23 mouse cellular contexts compared by ENCODE assay signal in genomic region chr1:58735962-58736361, GRCm38 (mm10). TPM values are rescaled to one million over a fixed set of nuclear protein-coding genes. Genes with fewer than 3 reads are reported as not detected.
DNase-seq lines count a peak whose midpoint lies in the region; ATAC-seq lines count a peak whose summit lies in the region.
"Had no signal": no experiment of that assay in that cellular context is flagged by ENCODE, and none has a peak within 500 bp of the region (broad histone marks: within the 10 kb centered on the region; RNA-seq: fewer than 3 reads in every experiment).

No protein-coding gene starts in this region.

- peak; percentile 46 for ATAC-seq in CD4-positive, CD25-positive, alpha-beta regulatory T cell, adult 4 months
- ATAC-seq: forebrain, embryonic 13.5 days; lung, postnatal 0 days; midbrain, embryonic 16.5 days had no signal

- DNase-seq in kidney, adult 18-20 months, result peak; percentile 38
- no peak for DNase-seq in kidney, postnatal 4 days
- DNase-seq in induced T-regulatory cell, adult 2 months (ENCODE audit: low read depth), result peak; percentile 48
- DNase-seq in kidney, postnatal 36 days, result peak; percentile 53 to 80
- DNase-seq in cerebellum, adult 8-10 months, result no peak
- no peak for DNase-seq in lung, adult 18-20 months
- DNase-seq: B cell, adult 2 months; cerebellum, adult 9-10 months; heart, postnatal 14 days; liver; retina, postnatal 1 day; right cerebral cortex, postnatal 25 days; spleen, adult 18-20 months had no signal

RNA-seq across cellular contexts. Expression of gene Cflar, which starts 24.7 kb away (rescaled TPM):
- polyA plus RNA-seq in CD4-positive, CD25-positive, alpha-beta regulatory T cell, adult 4 months (2017; shearing (Covaris generic)), result 100 to 1,000 TPM; 158 to 204 TPM

RNA-seq across cellular contexts. Expression of gene Als2cr12, which starts 40.2 kb away (rescaled TPM):
- under 1 TPM in 1 of 2 experiments, not detected in 1; 0.16 TPM for polyA plus RNA-seq in CD4-positive, CD25-positive, alpha-beta regulatory T cell, adult 4 months (2017; shearing (Covaris generic))
- polyA plus RNA-seq: forebrain, embryonic 13.5 days; heart, embryonic 13.5 days; hindbrain, embryonic 12.5 days; limb, embryonic 10.5 days; liver, embryonic 15.5 days; midbrain, embryonic 10.5 days; midbrain, embryonic 16.5 days; neural tube, embryonic 13.5 days had no signal

RNA-seq across cellular contexts. Expression of gene Casp8, which starts 59.2 kb away (rescaled TPM):
- 100 to 1,000 TPM; 197 to 203 TPM for polyA plus RNA-seq in CD4-positive, CD25-positive, alpha-beta regulatory T cell, adult 4 months (2017; shearing (Covaris generic))

Comparison
In these comparisons a context has a peak if more than half of its experiments do, and no peak if none do; other contexts are left out.
1. DNase-seq: peak in kidney, adult 18-20 months (single experiment), induced T-regulatory cell, adult 2 months (single experiment) and kidney, postnatal 36 days (2 of 2); none in kidney, postnatal 4 days (0 of 2), cerebellum, adult 8-10 months (single experiment) and lung, adult 18-20 months (0 of 2).